Mouse (Mus musculus) small intestine, adult 2 months (tissue): ENCODE measurements around the gene Zfp281.

Experiments used
- CTCF ChIP-seq: fragments of 200-500 bp; IDR thresholded peaks from 2 replicates; pipeline ENCODE4 v1.5.1; 2012; ENCODE audit warnings: low read depth, mild to moderate bottlenecking, control low read depth, inconsistent platforms, low read length, moderate library complexity, mixed read lengths; ENCODE audit not compliant: insufficient replicate concordance, insufficient read length; ENCODE audit errors: extremely low read depth
- POLR2A ChIP-seq: fragments of 200-500 bp; IDR thresholded peaks from 2 replicates; pipeline ENCODE4 v1.6.1; 2012; ENCODE audit warnings: low read depth, mild to moderate bottlenecking, control low read depth, inconsistent platforms, low read length, moderate library complexity

- no peak for TF ChIP-seq POLR2A
- TF ChIP-seq CTCF: no peak
These were observed 31.9 kb downstream of the Zfp281 start for GRCm38 (mm10) chr1:136656619-136657018.
